Mouse (Mus musculus): ENCODE measurements at regions not wholly inside any gene's neighbourhood (a gene's known extent, or its start where the extent isn't known, plus 50 kb on each side); places are given as distances from the start of the nearest gene placed in this dataset.

GRCm38 (mm10) chr5:119486196-119486595 is 184.3 kb upstream of the Tbx3 start:
- DNase-seq (ENCODE audit: low spot score), result no peak

- no peak for DNase-seq (ENCODE audit: low spot score)
Observed at GRCm38 (mm10) chr5:119487184-119487583, 183.3 kb upstream of the Tbx3 start.

- DNase-seq (ENCODE audit: low spot score), result no peak
Observed at GRCm38 (mm10) chr5:119497501-119497900, 173.0 kb upstream of the Tbx3 start.

- no peak for DNase-seq (ENCODE audit: low spot score)
Observed at GRCm38 (mm10) chr5:119498431-119498830, 172.0 kb upstream of the Tbx3 start.

- DNase-seq (ENCODE audit: low spot score), result no peak
Observed at GRCm38 (mm10) chr5:119507709-119508108, 162.8 kb upstream of the Tbx3 start.

- DNase-seq (ENCODE audit: low spot score), result no peak
Observed at GRCm38 (mm10) chr5:119518506-119519252, 151.8 kb upstream of the Tbx3 start.

- DNase-seq (ENCODE audit: low spot score), result no peak
Observed at GRCm38 (mm10) chr5:119524171-119524570, 146.3 kb upstream of the Tbx3 start.

GRCm38 (mm10) chr5:119525960-119526359 is 144.5 kb upstream of the Tbx3 start:
- no peak for DNase-seq (ENCODE audit: low spot score)

- DNase-seq (ENCODE audit: low spot score), result no peak
Observed at GRCm38 (mm10) chr5:119530009-119530408, 140.5 kb upstream of the Tbx3 start.

GRCm38 (mm10) chr5:119534946-119535345 is 135.5 kb upstream of the Tbx3 start:
- DNase-seq (ENCODE audit: low spot score), result no peak

GRCm38 (mm10) chr5:119542836-119543235 is 127.6 kb upstream of the Tbx3 start:
- no peak for DNase-seq (ENCODE audit: low spot score)

- DNase-seq (ENCODE audit: low spot score), result no peak
Observed at GRCm38 (mm10) chr5:119543716-119544115, 126.8 kb upstream of the Tbx3 start.

- DNase-seq (ENCODE audit: low spot score), result no peak
Observed at GRCm38 (mm10) chr5:119544681-119545080, 125.8 kb upstream of the Tbx3 start.

GRCm38 (mm10) chr5:119547070-119547469 is 123.4 kb upstream of the Tbx3 start:
- no peak for DNase-seq (ENCODE audit: low spot score)

GRCm38 (mm10) chr5:119550916-119551315 is 119.6 kb upstream of the Tbx3 start:
- DNase-seq (ENCODE audit: low spot score), result no peak

GRCm38 (mm10) chr5:119553469-119553868 is 117.0 kb upstream of the Tbx3 start:
- DNase-seq (ENCODE audit: low spot score), result no peak

- DNase-seq (ENCODE audit: low spot score), result no peak
Observed at GRCm38 (mm10) chr5:119557071-119557470, 113.4 kb upstream of the Tbx3 start.

GRCm38 (mm10) chr5:119559696-119560095 is 110.8 kb upstream of the Tbx3 start:
- DNase-seq (ENCODE audit: low spot score), result no peak

GRCm38 (mm10) chr5:119560392-119560791 is 110.1 kb upstream of the Tbx3 start:
- DNase-seq (ENCODE audit: low spot score), result no peak

GRCm38 (mm10) chr5:119561531-119561930 is 108.9 kb upstream of the Tbx3 start:
- no peak for DNase-seq (ENCODE audit: low spot score)

- DNase-seq (ENCODE audit: low spot score), result no peak
Observed at GRCm38 (mm10) chr5:119563510-119564351, 106.7 kb upstream of the Tbx3 start.

- no peak for DNase-seq (ENCODE audit: low spot score)
Observed at GRCm38 (mm10) chr5:119567639-119568038, 102.8 kb upstream of the Tbx3 start.

- DNase-seq (ENCODE audit: low spot score), result no peak
Observed at GRCm38 (mm10) chr5:119570054-119570453, 100.4 kb upstream of the Tbx3 start.

Data from urinary bladder, postnatal 10 days (tissue).